Mouse (Mus musculus) brain, embryonic 14.5 days (tissue): ENCODE results near the gene Acyp2.

Experiments
- CTCF ChIP-seq: fragments of 200-500 bp; IDR thresholded peaks from 2 replicates; pipeline ENCODE4 v1.5.1; 2012; ENCODE audit warnings: inconsistent platforms, mild to moderate bottlenecking, moderate library complexity, borderline replicate concordance; ENCODE audit not compliant: insufficient read depth, insufficient read length; ENCODE audit errors: extremely low read depth
- POLR2A ChIP-seq: fragments of 200-500 bp; IDR thresholded peaks from 2 replicates; pipeline ENCODE4 v1.6.1; 2012; ENCODE audit warnings: mild to moderate bottlenecking, inconsistent platforms, borderline replicate concordance; ENCODE audit not compliant: poor library complexity, insufficient read depth, insufficient read length, severe bottlenecking; ENCODE audit errors: extremely low read depth

DNA sequence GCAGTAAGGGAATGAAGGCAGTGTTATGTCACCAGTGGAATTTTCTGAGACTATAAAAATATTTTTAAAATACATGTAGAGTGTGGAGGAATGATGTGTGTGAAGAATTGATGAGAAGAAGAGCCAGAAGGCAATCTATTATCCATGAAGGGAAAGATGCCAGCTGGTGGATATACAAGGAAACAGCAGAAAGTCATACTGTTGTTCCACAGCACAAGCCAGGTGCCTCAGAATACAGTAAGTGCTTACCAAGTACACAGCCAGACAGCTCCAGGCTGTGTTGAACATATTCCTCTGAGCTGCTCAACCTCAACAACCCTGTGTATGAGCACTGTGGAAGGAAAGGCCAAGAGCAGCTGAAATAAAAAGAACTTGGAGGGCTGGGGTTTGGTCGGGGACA lies 13.7 kb downstream of the Acyp2 start:
- TF ChIP-seq CTCF (no peak), POLR2A (no peak)
